Mouse (Mus musculus) kidney, adult 8-10 months (tissue): ENCODE measurements around the gene Rpl26.
A peak's percentile ranks its signal among the peaks of the same experiment; 100 is the strongest.
"Not testable (repeated sequence)": the region's sequence is repeated elsewhere in the genome, so short reads cannot be mapped to it uniquely, and the experiment has no call there.

ENCODE experiments used
- DNase-seq, 2 experiments: peaks; one replicate each; pipeline ENCODE4 v3.0.0; 2022

Rpl26 gene

GRCm38 (mm10) chr11:68924749-68925148, 23.4 kb downstream of the Rpl26 start:
- no peak for DNase-seq

- no peak for DNase-seq
These were observed 25.6 kb downstream of the Rpl26 start, which contains the start of gene Odf4 for GRCm38 (mm10) chr11:68926981-68927380. Gene Odf4 (minus strand): TSS chr11:68927081.

- no peak for DNase-seq
These were observed 28.6 kb downstream of the Rpl26 start for GRCm38 (mm10) chr11:68929947-68930346.

- DNase-seq = no peak
These were observed 32.6 kb downstream of the Rpl26 start for GRCm38 (mm10) chr11:68933885-68934507.

- not testable (repeated sequence) for DNase-seq
These were observed 35.6 kb downstream of the Rpl26 start for GRCm38 (mm10) chr11:68936951-68937350.

- DNase-seq = peak; percentile 93 to 95
These were observed 38.3 kb downstream of the Rpl26 start for GRCm38 (mm10) chr11:68939451-68940304.

GRCm38 (mm10) chr11:68940516-68940915, 39.1 kb downstream of the Rpl26 start:
- peak; percentile 86 to 90 for DNase-seq

- peak; percentile 65 for DNase-seq
These were observed 41.3 kb downstream of the Rpl26 start for GRCm38 (mm10) chr11:68942731-68943130.

- no peak for DNase-seq
These were observed 43.9 kb downstream of the Rpl26 start for GRCm38 (mm10) chr11:68945245-68945644.

- DNase-seq = no peak
These were observed 44.6 kb downstream of the Rpl26 start for GRCm38 (mm10) chr11:68946001-68946400.

- DNase-seq = no peak
These were observed 45.5 kb downstream of the Rpl26 start for GRCm38 (mm10) chr11:68946806-68947440.

GRCm38 (mm10) chr11:68947542-68947993, 46.2 kb downstream of the Rpl26 start:
- DNase-seq = no peak

- DNase-seq = no peak
These were observed 52.5 kb downstream of the Rpl26 start for GRCm38 (mm10) chr11:68953903-68954302.

- DNase-seq = no peak
These were observed 53.0 kb downstream of the Rpl26 start for GRCm38 (mm10) chr11:68954408-68954807.

GRCm38 (mm10) chr11:68955473-68955872, 54.1 kb downstream of the Rpl26 start:
- no peak for DNase-seq

GRCm38 (mm10) chr11:68956107-68956506, 54.7 kb downstream of the Rpl26 start:
- DNase-seq = peak; percentile 39 to 53
